Mouse (Mus musculus) embryonic fibroblast, embryonic 13.5 days (primary cell): ENCODE measurements at regions not wholly inside any gene's neighbourhood (a gene's known extent, or its start where the extent isn't known, plus 50 kb on each side); places are given as distances from the start of the nearest gene placed in this dataset.

Experiments used
- CTCF ChIP-seq: IDR thresholded peaks from 2 replicates; pipeline ENCODE4 v1.5.1; 2011; ENCODE audit warnings: mild to moderate bottlenecking, control low read depth, low read length, moderate library complexity, borderline replicate concordance; ENCODE audit not compliant: insufficient read depth
- POLR2A ChIP-seq: IDR thresholded peaks from 2 replicates; pipeline ENCODE4 v1.6.1; 2011; ENCODE audit warnings: low read depth, mild to moderate bottlenecking, control low read depth, low read length, moderate library complexity

DNA sequence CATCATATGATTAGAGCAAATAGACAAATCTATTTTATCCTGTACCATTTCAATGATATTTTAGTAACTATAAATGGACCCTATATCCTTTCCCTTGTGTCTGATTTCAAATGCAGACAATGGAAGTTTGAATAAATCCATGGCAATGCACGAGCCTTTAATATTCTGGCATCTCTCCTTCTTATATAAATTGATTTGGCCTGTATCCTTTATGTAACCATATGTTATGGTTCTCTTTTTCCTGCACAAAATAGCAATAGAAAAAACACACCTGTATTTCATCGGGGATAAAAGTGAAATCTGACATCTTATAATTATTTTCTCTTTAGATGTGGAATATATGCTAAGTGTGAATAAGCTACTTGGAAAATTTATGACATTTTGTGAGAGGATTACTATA, 247.1 kb downstream of the Myh15 start:
- no peak for TF ChIP-seq POLR2A
- no peak for TF ChIP-seq CTCF
